Mouse (Mus musculus) gastrocnemius, adult 2 months (tissue): Measurements from ENCODE around the gene Ache. TPM values are rescaled to one million over a fixed set of nuclear protein-coding genes. Genes with fewer than 3 reads are reported as not detected.
A peak's percentile ranks its signal among the peaks of the same experiment; 100 is the strongest.

Source experiments
- DNase-seq: peaks from one replicate; pipeline ENCODE4 v3.0.0; 2022
- H3K27ac ChIP-seq: fragments of 200-600 bp; 2 replicates; pipeline ENCODE4 v1.8.1; 2022; ENCODE audit warnings: mild to moderate bottlenecking
- H3K4me3 ChIP-seq: fragments of 200-600 bp; 2 replicates; pipeline ENCODE4 v1.8.1; 2022; ENCODE audit warnings: mild to moderate bottlenecking, moderate library complexity
- CTCF ChIP-seq: fragments of 200-600 bp; IDR thresholded peaks from 2 replicates; pipeline ENCODE4 v1.8.1; 2022; ENCODE audit warnings: antibody characterized with exemption, mild to moderate bottlenecking, moderate library complexity
- intact Hi-C: fragments of 180-260 bp; cut with DNase I; formaldehyde crosslinking; loops from one replicate; pipeline ENCODE4 v1.15.1; 2025
- total RNA-seq, 2 experiments: library from RNA; stranded (reverse); gene quantifications; 2 replicates each; pipeline ENCODE4 v1.2.3; 2021

The Ache gene
- total RNA-seq, 2 experiments from 2014 or later: 13.7 to 17.9 TPM

DNA sequence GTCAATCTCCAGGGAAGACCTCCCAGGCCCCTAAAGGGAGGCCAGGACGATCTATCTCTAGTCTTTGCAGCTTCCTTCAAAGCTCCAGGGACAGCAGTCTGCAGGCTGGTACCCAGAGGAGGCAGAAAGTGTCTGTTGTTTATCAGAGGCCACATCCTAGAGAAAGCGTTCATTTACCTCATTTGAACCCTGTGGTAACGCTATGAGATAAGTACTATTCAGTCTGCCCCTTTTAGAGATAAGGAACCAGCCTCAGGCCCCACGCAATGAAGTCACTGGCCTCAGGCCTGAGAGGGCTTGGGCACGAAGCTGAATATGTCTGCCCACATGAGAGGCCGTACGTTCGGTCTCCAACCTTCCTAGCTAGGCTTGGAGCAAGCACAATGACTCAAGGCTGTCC is 30.0 kb downstream of the Ache start:
- DNase-seq: no peak
- no peak for TF ChIP-seq CTCF
- H3K27ac ChIP-seq: no peak overlapping the region
- intact Hi-C loops: no loop called here
- H3K4me3 ChIP-seq: no peak overlapping the region

GRCm38 (mm10) chr5:137318570-137318969 is 31.3 kb downstream of the Ache start:
- DNase-seq: no peak
- no peak overlapping the region for H3K4me3 ChIP-seq
- TF ChIP-seq CTCF: no peak
- H3K27ac ChIP-seq: no peak overlapping the region
- intact Hi-C loops: no loop called here

GRCm38 (mm10) chr5:137320996-137321395 is 33.7 kb downstream of the Ache start:
- Histone ChIP-seq H3K27ac (no peak overlapping the region), H3K4me3 (no peak overlapping the region)
- no peak for DNase-seq
- intact Hi-C loops: no loop called here
- TF ChIP-seq CTCF: no peak

DNA sequence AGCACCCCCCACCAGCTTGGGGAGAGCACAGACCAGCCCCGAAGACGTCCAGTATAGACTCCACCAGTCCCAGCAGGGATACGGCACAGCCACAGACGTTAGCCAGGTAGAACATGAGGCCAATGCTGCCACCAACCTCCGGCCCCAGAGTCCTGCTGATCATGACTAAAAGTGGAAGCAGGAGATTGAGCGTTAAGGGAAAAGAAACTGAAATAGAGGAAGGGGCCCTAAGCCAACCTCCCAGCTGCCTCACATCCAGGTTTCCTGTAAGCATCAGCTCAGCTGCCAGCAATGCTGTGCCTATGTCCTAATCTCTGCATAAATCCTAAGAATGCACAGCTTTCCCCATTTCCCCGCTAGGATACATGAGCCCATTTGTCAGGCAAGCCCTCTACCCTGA is 43.6 kb downstream of the Ache start:
- no peak for TF ChIP-seq CTCF
- intact Hi-C loops: loop anchor here (10.0 kb wide), 1 partner anchor 174 kb away; the partner anchor contains the start of gene Pop7
- H3K4me3 ChIP-seq: no peak overlapping the region
- no peak for DNase-seq
- H3K27ac ChIP-seq: no peak overlapping the region

DNA sequence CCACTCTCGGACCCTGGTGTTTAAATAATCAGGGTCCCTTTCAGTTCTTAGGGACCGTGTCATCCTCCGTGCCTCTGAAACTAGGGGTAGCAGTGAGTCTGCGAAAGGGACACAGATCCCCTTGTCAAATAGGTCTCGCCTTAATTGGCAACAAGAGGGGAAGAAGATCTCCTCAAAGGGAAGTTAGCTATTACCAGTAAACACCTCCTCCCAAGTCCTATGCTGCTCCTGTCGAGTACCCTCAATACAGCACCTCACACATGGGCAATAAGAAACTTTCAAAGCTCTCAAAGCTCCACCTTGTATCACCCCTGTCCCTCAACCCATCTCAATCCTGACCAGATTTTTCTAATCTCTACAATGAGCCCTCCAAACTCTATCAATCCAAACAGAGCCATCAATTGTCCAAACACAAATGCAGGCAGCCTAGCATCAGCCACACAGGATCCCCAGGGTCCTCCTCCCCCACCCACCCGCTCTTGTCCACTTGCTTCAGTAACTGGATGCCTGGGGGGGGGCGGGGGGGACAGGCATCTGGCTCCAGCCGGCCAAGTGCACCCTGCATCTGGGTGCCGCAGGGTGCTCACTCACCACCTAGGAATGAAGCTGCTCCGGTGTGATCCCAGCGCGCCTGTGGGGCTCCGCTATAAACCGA is 45.7 kb downstream of the Ache start:
- Histone ChIP-seq H3K27ac (peak overlapping the region; percentile 81), H3K4me3 (peak overlapping the region; percentile 72)
- intact Hi-C loops: loop anchor here (10.0 kb wide), 1 partner anchor 172 kb away; the partner anchor contains the start of gene Pop7
- TF ChIP-seq CTCF: no peak
- no peak for DNase-seq

DNA sequence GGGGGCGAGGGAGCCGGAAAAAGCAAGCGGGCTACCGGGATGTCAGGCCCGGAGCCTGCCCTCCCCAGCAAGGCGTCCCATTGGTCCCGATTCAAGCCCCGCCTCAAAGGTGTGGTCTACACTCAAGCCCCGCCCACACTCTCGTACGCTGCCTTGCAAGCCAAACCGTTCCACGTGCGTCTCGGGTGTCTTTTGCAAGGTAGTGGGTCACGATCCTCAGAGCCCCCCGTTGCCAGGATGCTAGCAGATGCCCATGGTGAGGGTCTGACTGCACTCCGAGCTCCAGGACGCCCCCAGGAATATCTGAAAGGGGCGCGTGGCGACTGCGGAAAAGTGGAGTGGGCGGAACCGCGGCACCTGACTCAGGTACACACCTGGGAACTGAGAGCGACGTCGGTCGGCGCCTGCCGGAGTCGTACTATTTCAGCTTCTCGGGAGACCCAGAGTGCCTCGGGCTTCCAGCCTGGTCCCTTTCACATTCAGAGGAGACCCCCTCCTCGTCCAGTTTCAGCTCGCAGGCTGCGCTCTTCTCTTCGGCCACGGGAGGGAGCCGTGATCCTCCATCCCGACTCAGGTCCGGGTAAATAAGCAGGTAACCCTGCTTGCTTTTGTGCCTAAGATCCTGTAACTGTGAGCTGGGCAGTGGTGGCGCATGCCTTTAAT is 46.3 kb downstream of the Ache start, which contains the start of gene Slc12a9:
TSS of gene Slc12a9 (minus strand) at position 86 of the 663 bp plus-strand sequence.
- intact Hi-C loops: loop anchor here (10.0 kb wide), 1 partner anchor 171 kb away; the partner anchor contains the start of gene Pop7
- peak within 1 kb of the TSS; percentile 72 for H3K4me3 ChIP-seq
- DNase-seq: peak; percentile 95
- peak; percentile 84 for TF ChIP-seq CTCF
- H3K27ac ChIP-seq: peak within 1 kb of the TSS; percentile 81

- Histone ChIP-seq H3K27ac (peak overlapping the region; percentile 81; the same call in 1 of the 2 replicates), H3K4me3 (peak overlapping the region; percentile 72)
- no peak for TF ChIP-seq CTCF
- no peak for DNase-seq
- intact Hi-C loops: loop anchor here (10.0 kb wide), 1 partner anchor 170 kb away; the partner anchor contains the start of gene Pop7
Measured at GRCm38 (mm10) chr5:137334317-137334716, 47.0 kb downstream of the Ache start.

- no peak for DNase-seq
- intact Hi-C loops: loop anchor here (10.0 kb wide), 1 partner anchor 170 kb away; the partner anchor contains the start of gene Pop7
- H3K27ac ChIP-seq: no peak overlapping the region
- TF ChIP-seq CTCF: no peak
- no peak overlapping the region for H3K4me3 ChIP-seq
Measured at GRCm38 (mm10) chr5:137335066-137335465, 47.7 kb downstream of the Ache start.

DNA sequence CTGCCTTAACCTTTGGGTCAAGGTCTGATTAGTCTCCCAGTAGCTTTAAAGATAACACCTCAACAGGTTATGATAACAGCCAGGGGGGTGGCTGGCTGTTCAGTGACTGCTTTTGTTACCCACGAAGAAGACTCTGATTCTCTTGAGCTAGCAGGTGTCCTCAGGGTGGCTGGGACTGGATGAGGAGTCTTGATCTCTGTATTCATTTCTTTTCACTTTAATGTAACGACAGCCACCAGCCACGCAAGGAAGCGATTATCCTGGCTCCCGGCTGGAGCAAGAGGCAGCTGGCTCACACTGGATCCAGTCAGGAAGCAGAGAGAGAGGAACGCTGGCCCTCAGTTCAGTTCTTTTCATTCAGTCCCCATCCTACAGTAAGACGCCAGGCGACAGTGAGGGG is 49.9 kb downstream of the Ache start:
- intact Hi-C loops: loop anchor here (2.0 to 10.0 kb wide), 2 partner anchors 40 to 168 kb away; partner anchors contain the start of gene Pop7
- peak overlapping the region; percentile 92 for H3K27ac ChIP-seq

GRCm38 (mm10) chr5:137338256-137338655 is 50.9 kb downstream of the Ache start:
- intact Hi-C loops: loop anchor here (10.0 kb wide), 1 partner anchor 167 kb away; the partner anchor contains the start of gene Pop7

More for the DNA sequence above, 49.9 kb downstream of the Ache start:
- no peak overlapping the region for H3K4me3 ChIP-seq
- TF ChIP-seq CTCF: no peak
- no peak for DNase-seq

GRCm38 (mm10) chr5:137338663-137339289 is 51.5 kb downstream of the Ache start:
- peak overlapping the region; percentile 92 for H3K27ac ChIP-seq
- intact Hi-C loops: loop anchor here (10.0 kb wide), 1 partner anchor 166 kb away; the partner anchor contains the start of gene Pop7
- H3K4me3 ChIP-seq: peak overlapping the region; percentile 77
- peak; percentile 61 for DNase-seq
- TF ChIP-seq CTCF: no peak

More at GRCm38 (mm10) chr5:137338256-137338655, 50.9 kb downstream of the Ache start:
- H3K4me3 ChIP-seq: peak overlapping the region; percentile 77
- no peak for TF ChIP-seq CTCF
- peak; percentile 95 for DNase-seq
- H3K27ac ChIP-seq: peak overlapping the region; percentile 92

- Histone ChIP-seq H3K27ac (peak overlapping the region; percentile 92), H3K4me3 (peak overlapping the region; percentile 77)
- intact Hi-C loops: loop anchor here (10.0 kb wide), 1 partner anchor 165 kb away; the partner anchor contains the start of gene Pop7
- peak; percentile 68 for DNase-seq
- TF ChIP-seq CTCF: no peak
Measured at GRCm38 (mm10) chr5:137339290-137339979, 52.1 kb downstream of the Ache start.
